Mouse (Mus musculus): ENCODE data around the gene C5ar2.

DNA sequence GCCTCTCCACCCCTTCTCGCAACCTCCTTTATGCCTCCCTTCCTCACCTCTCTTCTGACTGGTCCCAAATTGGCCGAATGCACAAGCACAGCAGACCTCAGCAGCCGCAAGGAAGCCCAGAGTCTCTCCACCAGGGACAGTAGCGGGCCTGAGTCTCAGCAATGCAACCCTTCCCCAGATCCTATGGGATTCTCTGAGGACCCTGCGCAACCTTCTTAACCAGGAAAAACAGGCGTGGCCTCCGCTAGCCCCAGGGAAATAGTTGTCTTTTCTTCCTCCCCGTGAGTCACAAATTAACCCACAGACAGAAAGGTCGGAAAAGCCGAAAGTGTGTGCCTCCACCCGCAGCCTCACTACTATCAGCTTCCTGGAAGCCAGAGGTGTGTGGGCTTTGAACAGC, 2.2 kb downstream of the C5ar2 start:
- TF ChIP-seq HCFC1 (IDR thresholded peaks at IDR 0.05; ENCODE audit: borderline replicate concordance, insufficient read depth, low read length) (no peak), CHD2 (IDR thresholded peaks at IDR 0.05; ENCODE audit: low read depth, low read length) (no peak), ZC3H11A (IDR thresholded peaks at IDR 0.05; ENCODE audit: borderline replicate concordance, low read depth, low read length) (no peak), ZNF384 (IDR thresholded peaks at IDR 0.05; ENCODE audit: low read depth, low read length) (no peak)
